Mouse (Mus musculus): ENCODE data around the gene Kif27.
"Not testable (repeated sequence)": the region's sequence is repeated elsewhere in the genome, so short reads cannot be mapped to it uniquely, and the experiment has no call there.

Gene Kif27

DNA sequence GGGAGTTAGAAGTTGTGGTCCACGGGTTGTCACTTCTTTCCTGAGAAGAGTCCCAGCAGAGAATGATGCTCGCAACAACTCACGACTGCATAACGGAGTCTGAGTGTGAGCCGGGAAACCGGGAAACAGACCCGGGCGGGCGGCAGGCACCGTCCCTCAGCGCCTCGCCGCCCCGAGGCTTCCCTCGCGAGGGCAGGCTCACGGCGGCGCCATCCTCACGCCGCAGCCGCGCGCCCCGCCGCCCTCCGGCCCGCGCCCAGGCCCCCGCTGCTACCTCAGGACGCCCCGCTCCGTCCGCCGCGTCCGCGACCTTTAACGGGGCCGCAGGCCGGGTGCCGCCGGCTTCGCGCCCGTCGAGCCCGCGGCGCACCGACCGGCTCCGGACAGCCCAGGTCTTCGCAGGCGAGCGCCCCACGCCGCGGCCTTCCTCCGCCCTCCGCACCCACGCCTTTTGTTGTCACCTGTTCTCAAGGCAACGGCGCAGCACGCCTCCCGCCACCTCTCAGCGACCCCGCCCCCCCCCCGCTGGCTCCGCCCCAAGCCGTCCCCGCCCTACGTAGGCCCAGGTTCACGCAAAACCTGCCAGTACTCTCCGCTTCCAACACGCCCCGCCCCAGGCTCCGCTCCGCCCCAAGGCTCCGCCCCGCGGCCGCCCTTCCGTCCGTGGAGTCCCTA lies at the start of gene Kif27:
Kif27 (minus strand) TSS at position 494 of the 675 bp plus-strand sequence.
- peak; percentile 84 for DNase-seq (ENCODE audit: low spot score)

DNA sequence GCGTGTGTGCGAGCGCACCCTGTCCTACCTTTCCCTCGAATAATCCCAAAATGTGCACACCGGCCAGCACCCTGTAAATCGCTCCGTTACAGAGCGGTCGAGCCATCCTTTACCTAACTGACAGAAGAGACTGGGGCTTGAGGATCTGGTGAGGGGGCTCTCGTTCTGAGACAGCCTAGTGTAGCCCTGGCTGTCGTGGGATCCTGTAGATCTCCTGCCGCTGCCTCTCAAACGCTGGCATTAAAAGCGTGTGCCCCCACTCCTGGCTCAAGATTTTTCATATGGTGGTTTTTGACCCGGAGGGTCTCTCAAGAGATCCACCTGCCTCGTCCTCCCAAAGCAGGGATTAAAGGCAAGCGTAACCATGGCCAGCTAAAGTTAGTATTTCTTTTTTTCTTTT lies 44.3 kb upstream of the Kif27 start, which contains the start of gene Hnrnpk:
Hnrnpk (minus strand) TSS at position 101 of the 400 bp plus-strand sequence.
- not testable (repeated sequence) for DNase-seq (ENCODE audit: low spot score)

DNA sequence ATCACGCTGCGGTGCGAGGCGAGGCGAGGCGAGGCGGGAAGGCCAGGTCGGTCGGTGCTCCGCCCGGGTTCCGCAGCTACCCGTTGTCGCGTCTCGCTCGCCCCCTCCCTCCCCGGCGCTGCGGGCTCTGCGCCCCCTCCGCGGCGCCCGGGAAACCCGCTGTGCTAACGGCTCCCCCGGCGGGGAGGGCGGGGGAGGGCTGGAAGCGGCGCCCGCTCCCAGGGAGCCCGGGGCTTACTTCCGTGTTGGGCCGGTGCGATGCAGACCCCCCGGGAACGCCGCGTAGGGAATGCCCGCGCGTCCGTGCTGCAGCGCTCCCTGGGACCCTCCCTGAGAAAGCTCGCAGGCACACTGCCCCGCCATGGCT lies 43.8 kb upstream of the Kif27 start:
- peak; percentile 88 for DNase-seq (ENCODE audit: low spot score)

- DNase-seq (ENCODE audit: low spot score): peak; percentile 98
Observed at GRCm38 (mm10) chr13:58402003-58402743, 43.3 kb upstream of the Kif27 start, which contains the start of gene Rmi1. Gene Rmi1 (plus strand): TSS chr13:58402248.

GRCm38 (mm10) chr13:58401135-58402002 lies 42.4 kb upstream of the Kif27 start:
- DNase-seq (ENCODE audit: low spot score): peak; percentile 74

DNA sequence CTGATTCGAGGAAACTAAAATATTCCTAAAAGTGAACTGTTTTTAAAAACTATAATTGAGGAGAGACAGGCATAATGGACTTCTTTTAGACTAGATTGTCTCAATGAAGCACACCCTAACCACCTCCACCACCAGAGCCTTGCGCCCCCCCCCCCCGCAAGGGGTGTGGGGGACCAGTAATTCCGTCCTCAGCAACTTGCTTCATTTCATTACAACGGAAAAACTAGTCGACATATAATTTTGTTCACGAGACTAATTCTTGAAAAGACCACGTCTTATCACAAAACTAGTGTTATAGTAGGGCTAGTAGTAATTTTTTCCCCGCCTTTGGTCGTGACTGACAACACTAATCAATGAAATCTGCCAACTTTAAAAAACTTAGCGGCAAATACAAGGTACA lies 41.7 kb upstream of the Kif27 start:
- no peak for DNase-seq (ENCODE audit: low spot score)

GRCm38 (mm10) chr13:58397651-58398050 lies 38.7 kb upstream of the Kif27 start:
- DNase-seq (ENCODE audit: low spot score): no peak

DNA sequence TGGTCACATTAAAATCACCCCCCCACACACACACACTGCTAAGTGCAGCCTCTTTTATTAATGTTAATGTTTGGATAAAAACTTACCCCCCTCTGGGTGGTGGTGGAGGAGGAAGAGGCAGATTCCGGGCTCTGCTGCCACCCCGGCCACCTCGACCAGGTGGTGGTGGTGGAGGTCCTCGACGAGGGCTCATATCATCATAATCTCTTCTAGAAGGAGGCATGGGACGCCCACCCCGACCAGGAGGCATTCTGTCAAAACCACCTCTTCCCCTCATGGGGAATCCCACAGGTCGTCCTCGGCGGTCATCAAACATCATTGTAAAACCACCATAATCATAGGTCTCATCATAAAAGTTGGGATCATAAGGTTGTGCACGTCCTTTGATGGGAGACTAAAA lies 35.5 kb upstream of the Kif27 start:
- DNase-seq (ENCODE audit: low spot score): not testable (repeated sequence)

DNA sequence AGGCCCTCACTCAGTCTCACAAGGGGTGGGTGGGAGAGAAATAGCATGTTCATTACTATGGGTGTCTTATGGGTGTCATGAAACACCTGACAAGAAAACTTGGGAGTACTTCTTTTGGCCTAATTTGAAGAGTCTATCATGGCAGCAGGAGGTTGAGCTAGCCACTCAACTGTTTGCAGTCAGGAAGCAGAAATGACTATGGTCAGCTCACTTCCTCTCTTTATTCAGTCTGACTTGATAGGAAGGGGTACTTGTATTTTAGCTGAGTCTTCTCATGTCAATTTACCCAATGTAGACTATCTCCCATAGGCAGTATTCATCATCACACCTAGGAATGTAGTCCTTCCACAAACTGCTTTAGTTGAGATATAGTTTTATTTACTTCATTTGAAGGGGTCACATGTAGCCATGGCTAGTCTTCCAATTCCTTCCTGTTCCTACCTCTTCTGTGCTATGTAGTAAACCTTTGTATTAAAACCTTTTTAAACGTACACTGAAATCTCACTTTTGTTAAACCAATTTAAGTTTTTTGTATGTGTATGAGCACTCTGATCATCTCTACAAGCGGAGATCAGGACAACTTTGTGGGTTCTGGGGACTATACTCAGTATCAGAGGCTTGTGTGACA lies 30.5 kb upstream of the Kif27 start:
- DNase-seq (ENCODE audit: low spot score): no peak

DNA sequence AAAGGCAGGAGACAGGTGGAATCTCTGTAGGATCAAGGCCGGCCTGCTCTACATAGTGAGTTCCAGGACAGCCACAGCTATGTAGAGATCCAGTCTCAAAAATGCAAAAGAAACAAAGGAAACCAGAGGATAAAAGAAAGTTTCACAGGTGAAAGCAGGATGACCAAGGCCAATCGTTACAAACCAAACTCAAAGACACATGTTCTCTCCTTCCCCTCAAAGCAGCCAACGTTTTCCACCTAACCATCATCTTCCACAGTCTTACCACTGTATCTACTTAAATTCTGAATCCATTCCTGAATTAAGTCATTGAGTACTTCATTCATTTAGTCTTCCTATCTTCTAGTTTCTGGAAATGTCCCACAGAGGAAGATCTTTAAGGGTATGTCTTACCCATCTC lies 29.5 kb upstream of the Kif27 start:
- no peak for DNase-seq (ENCODE audit: low spot score)

DNA sequence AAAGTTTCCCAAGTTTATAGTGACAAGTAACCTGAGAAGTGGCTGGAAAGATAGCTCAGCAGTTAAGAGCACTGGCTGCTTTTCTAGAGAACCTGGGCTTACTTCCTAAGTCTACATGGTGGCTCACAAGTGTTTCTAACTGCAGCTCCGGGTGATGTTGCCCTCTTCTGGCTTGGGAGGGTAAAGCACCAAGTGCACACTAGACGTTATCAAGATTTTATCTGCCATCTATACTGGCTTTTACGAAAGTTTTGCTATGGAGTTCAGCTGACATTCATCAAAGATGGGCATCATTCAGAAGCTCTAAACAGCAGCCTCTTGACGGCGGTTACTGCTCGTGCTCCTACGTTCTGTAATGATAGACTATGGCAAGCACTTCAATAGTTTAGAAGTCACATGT lies 29.0 kb upstream of the Kif27 start:
- peak; percentile 48 for DNase-seq (ENCODE audit: low spot score)

DNA sequence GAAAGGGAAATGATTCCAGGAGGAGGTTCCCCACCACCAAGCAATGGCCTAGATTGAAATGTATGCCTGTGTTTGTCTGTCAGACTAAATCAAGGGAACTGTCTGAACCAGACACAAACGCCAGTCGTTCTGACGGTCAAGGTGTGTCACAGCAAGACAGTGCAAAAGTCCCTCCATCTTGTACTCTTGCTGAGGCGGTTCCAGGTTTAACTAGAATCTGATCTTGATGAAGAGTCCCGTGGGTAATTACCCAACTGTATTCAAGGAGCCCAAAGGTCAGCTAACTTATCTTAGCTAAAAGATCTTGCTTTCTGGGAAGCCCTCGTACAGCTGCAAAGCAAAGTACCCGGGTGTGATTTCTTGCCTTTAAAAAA lies 26.6 kb upstream of the Kif27 start:
- no peak for DNase-seq (ENCODE audit: low spot score)

GRCm38 (mm10) chr13:58384779-58385546 lies 26.0 kb upstream of the Kif27 start, which contains the start of gene 2210016F16Rik:
Gene 2210016F16Rik (minus strand): TSS chr13:58385225.
- DNase-seq (ENCODE audit: low spot score): peak; percentile 70

DNA sequence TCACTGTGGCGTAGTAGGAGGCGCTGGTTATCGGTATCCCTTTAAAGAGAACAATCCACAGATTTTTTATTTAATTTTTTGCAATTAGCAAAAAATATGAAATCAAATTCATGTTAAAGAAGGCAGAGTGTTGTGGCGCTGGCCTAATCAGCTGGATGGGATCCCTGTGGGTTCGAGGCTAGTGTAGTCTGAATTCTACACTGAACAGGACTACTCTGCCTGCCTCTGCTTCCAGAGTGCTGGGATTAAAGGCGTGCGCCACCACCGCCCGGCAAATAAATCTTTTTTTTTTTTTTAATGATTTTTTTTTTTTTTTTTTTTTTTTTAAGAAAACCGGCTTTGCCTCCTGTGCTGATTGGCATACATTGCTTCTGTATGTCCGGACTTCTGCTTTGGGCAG lies 25.4 kb upstream of the Kif27 start:
- no peak for DNase-seq (ENCODE audit: low spot score)

DNA sequence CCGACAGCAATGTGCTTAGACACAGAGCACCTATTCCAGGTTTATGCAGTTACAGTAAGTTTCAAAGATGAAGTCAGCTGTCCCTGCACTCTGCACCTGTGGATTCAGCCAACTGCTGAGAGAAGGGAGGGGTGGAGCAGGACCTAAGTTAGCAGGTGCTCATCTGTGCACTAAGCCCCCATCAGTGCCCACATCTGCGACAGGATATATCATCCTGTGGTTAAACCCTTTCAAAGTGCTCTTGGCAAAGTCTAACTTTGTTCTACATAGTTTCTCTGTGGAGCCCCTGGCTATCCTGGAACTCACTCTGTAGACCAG lies 14.2 kb upstream of the Kif27 start:
- DNase-seq (ENCODE audit: low spot score): no peak

DNA sequence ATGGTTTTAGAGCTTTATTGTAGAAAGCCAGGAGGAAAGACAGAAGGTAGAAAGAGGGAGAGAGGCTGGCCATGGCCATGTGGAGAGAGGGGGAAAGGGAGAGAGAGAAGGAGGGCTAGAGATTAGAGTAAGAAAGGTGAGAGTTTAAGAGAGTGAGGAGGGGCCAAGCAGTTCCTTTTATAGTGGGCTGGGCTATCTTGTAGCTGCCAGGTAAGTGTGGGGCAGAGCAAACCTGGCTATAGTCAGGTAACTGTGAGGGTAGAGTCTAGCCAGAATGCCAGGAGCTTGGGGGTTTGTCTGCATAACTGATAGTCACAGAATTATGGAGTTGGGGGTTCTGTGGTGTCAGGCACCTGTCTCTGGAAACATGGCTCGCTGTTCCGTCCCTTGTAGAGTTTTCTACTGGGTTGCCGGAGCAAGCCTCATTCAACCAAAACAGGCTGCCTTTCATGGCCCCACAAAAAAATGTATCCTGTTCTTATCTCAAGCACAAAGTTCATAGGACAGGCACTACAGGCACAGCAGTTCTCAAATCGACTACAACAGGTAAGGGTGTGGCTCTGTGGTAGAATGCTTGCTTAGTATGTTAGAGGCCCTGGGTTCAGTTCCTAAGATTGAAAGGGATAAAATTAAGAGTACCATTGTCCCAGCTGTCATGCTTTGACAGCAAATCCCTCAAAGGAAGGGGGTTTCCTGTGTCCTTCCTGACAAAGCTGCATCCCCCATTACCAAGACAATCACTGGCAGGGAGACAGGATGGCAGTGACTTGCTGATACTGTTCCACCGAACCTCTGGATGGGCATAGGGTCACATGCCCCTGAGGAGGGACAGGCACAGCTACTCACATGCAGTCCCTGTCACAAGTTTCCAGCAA lies 13.6 kb upstream of the Kif27 start:
- DNase-seq (ENCODE audit: low spot score): no peak

GRCm38 (mm10) chr13:58368835-58369234 lies 9.9 kb upstream of the Kif27 start:
- DNase-seq (ENCODE audit: low spot score): no peak

DNA sequence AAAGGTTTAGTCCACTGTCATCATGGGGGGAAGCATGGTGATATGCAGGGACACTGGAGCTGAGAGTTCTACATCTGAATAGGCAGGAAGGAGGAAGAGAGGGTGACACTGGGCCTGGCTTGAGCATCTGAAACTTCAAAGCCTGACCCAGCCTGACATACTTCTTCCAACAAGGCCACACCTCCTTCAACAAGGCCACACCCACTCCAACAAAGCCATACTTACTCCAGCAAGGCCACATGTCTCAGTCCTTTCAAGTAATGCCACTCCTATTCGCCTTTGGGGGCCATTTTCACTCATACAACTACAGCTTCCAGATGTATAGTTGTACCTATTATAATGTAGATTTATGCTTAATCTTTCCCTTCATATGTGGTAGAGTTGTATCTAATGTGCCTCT lies 8.7 kb upstream of the Kif27 start:
- no peak for DNase-seq (ENCODE audit: low spot score)

- no peak for DNase-seq (ENCODE audit: low spot score)
Observed at GRCm38 (mm10) chr13:58366373-58366772, 7.5 kb upstream of the Kif27 start.

GRCm38 (mm10) chr13:58365179-58365578 lies 6.3 kb upstream of the Kif27 start:
- not testable (repeated sequence) for DNase-seq (ENCODE audit: low spot score)

Measured in ovary, postnatal 36 days (tissue).